22 mouse cellular contexts compared by ENCODE assay signal in genomic region chr15:79677936-79678335, GRCm38 (mm10).
"Had no signal": no experiment of that assay in that cellular context is flagged by ENCODE, and none has a peak within 500 bp of the region (broad histone marks: within the 10 kb centered on the region; RNA-seq: fewer than 3 reads in every experiment).

No protein-coding gene starts in this region.

- H3K4me3 ChIP-seq: hindbrain, embryonic 13.5 days; layer of hippocampus, adult 2 months; limb, embryonic 10.5 days; limb, embryonic 13.5 days; lung, embryonic 15.5 days; megakaryocyte, embryonic 14.5 days; midbrain, embryonic 10.5 days; midbrain, embryonic 13.5 days; myocyte; neural tube, embryonic 13.5 days; stomach, embryonic 15.5 days had no signal

- H3K9me3 ChIP-seq: hindbrain, embryonic 13.5 days; limb, embryonic 10.5 days; limb, embryonic 13.5 days; lung, embryonic 15.5 days; megakaryocyte, embryonic 14.5 days; midbrain, embryonic 10.5 days; midbrain, embryonic 13.5 days; neural tube, embryonic 13.5 days; stomach, embryonic 15.5 days had no signal

- DNase-seq: layer of hippocampus, adult 9-11 months; lung, adult 18-20 months; lung, postnatal 10 days; lung, postnatal 36 days; retina, postnatal 1 day; right cerebral cortex, postnatal 25 days; spleen, adult 18-20 months; thymus, postnatal 25 days had no signal

- H3K9ac ChIP-seq: hindbrain, embryonic 13.5 days; limb, embryonic 13.5 days; lung, embryonic 15.5 days; midbrain, embryonic 13.5 days; neural tube, embryonic 13.5 days; stomach, embryonic 15.5 days had no signal

- H3K4me2 ChIP-seq: hindbrain, embryonic 13.5 days; limb, embryonic 13.5 days; lung, embryonic 15.5 days; midbrain, embryonic 13.5 days; neural tube, embryonic 13.5 days; stomach, embryonic 15.5 days had no signal

- H3K27me3 ChIP-seq: hindbrain, embryonic 13.5 days; limb, embryonic 13.5 days; lung, embryonic 15.5 days; megakaryocyte, embryonic 14.5 days; midbrain, embryonic 13.5 days; neural tube, embryonic 13.5 days; stomach, embryonic 15.5 days had no signal

- H3K27ac ChIP-seq: hindbrain, embryonic 13.5 days; layer of hippocampus, adult 2 months; limb, embryonic 10.5 days; limb, embryonic 13.5 days; lung, embryonic 15.5 days; midbrain, embryonic 10.5 days; midbrain, embryonic 13.5 days; neural tube, embryonic 13.5 days; stomach, embryonic 15.5 days had no signal

- ATAC-seq: hindbrain, embryonic 16.5 days; intestine, postnatal 0 days; midbrain, embryonic 13.5 days; midbrain, embryonic 16.5 days had no signal
